Mouse (Mus musculus) heart, embryonic 12.5 days (tissue): ENCODE measurements around the gene Nfkbie. TPM values are rescaled to one million over a fixed set of nuclear protein-coding genes. Genes with fewer than 3 reads are reported as not detected.

Source experiments
- ATAC-seq: fragments of 200-750 bp; cut with Nextera tagmentation; 2 replicates; pipeline ENCODE4 v1.8.0; 2017; ENCODE audit warnings: moderate TSS enrichment, moderate library complexity; ENCODE audit not compliant: insufficient number of reproducible peaks, low FRiP score
- H3K27ac ChIP-seq: fragments of 300-500 bp; sonication (generic); 2 replicates; pipeline ENCODE4 v1.5.1; 2016; ENCODE audit warnings: mild to moderate bottlenecking, moderate library complexity; ENCODE audit not compliant: poor library complexity, severe bottlenecking
- H3K27me3 ChIP-seq: fragments of 300-500 bp; sonication (generic); replicated peaks from 2 replicates; pipeline ENCODE4 v1.6.1; 2016; ENCODE audit warnings: mild to moderate bottlenecking, moderate library complexity
- H3K36me3 ChIP-seq: fragments of 300-500 bp; sonication (generic); 2 replicates; pipeline ENCODE4 v1.6.1; 2016; ENCODE audit warnings: mild to moderate bottlenecking, moderate library complexity
- H3K4me1 ChIP-seq: fragments of 300-500 bp; sonication (generic); replicated peaks from 2 replicates; pipeline ENCODE4 v1.6.1; 2016; ENCODE audit warnings: mild to moderate bottlenecking
- H3K4me2 ChIP-seq: fragments of 300-500 bp; sonication (generic); 2 replicates; pipeline ENCODE4 v1.6.1; 2016; ENCODE audit warnings: mild to moderate bottlenecking, moderate library complexity
- H3K4me3 ChIP-seq: fragments of 300-500 bp; sonication (generic); 2 replicates; pipeline ENCODE4 v1.5.1; 2016; ENCODE audit warnings: mild to moderate bottlenecking
- H3K9ac ChIP-seq: fragments of 300-500 bp; sonication (generic); 2 replicates; pipeline ENCODE4 v1.6.1; 2016; ENCODE audit warnings: mild to moderate bottlenecking, moderate library complexity
- H3K9me3 ChIP-seq: fragments of 300-500 bp; sonication (generic); replicated peaks from 2 replicates; pipeline ENCODE4 v1.6.1; 2016; ENCODE audit warnings: mild to moderate bottlenecking, moderate library complexity
- WGBS: fragments of 180-500 bp; shearing (Covaris S2); methylation state at CpG from one replicate; pipeline ENCODE4 v1.1.7; 2016; 5-methylcytosine and 5-hydroxymethylcytosine counted together
- polyA plus RNA-seq: library from polyadenylated mRNA; unstranded; fragments of >200 nt; fragmentation: Nextera tagmentation; extraction: Ambion mirVana; gene quantifications from 2 replicates; pipeline ENCODE4 v1.2.1, GENCODE M21; 2016

Nfkbie gene
- polyA plus RNA-seq, 1 experiment from 2014 or later = 3.1 TPM

DNA sequence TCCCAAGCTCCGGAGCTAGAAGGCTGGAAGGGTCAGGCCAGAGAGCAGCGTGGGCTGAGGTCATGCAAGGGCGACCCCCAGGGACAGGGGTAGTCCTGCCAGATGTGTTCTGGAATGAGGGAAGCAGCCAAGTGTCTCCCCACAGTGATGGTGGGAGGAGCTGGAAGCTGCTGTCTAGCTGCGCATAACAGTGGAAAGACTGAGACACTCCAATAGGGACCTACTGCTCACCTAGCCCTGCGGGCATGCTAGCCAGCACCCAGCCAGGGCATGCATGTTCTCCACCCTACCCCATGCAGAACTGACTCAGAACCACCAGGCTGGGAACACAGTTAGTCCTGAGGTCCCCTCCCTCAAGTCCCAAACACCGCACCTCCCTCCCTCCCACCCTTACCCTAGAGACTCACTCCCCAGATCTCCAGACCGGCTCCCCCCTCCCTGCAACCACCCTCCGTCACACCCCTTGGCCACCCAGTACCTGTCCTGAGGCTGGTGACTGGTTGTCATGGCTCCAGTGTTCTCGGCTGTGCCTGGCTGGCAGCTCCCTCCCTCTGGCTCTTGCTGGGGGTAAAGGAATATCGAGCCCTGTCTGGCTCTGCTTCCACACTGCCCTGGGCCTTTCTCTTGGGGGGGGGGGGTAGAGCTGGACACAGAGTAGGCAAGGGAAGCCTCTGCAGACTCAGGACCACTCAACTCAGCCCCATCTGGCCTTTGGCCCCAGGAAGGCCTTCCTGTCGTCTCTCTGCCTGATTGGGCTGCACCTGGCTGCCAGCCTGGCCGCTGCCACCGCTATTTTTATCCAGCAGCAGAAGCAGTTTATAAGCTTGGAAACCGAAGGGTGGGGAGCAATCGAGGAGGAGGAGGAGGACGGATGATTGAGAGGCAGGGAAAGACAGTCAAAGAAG lies 36.5 kb downstream of the Nfkbie start:
- Histone ChIP-seq H3K36me3 (peaks cover 26% of the 10 kb centered on the region), H3K4me1 (peaks cover 60% of the 10 kb centered on the region), H3K4me2 (peak overlapping the region; percentile 99), H3K27me3 (peaks cover 8% of the 10 kb centered on the region; the same call in 1 of the 2 replicates), H3K9ac (peak overlapping the region; percentile 87), H3K27ac (peak overlapping the region; percentile 50; the same call in 1 of the 2 replicates), H3K4me3 (peak overlapping the region; percentile 66), H3K9me3 (0 out of 2 replicates have a peak, but pooled peaks cover 2% of the 10 kb centered on the region)
- 39% methylated on average over 16 of the region's 16 CpGs for WGBS
- no peak for ATAC-seq

DNA sequence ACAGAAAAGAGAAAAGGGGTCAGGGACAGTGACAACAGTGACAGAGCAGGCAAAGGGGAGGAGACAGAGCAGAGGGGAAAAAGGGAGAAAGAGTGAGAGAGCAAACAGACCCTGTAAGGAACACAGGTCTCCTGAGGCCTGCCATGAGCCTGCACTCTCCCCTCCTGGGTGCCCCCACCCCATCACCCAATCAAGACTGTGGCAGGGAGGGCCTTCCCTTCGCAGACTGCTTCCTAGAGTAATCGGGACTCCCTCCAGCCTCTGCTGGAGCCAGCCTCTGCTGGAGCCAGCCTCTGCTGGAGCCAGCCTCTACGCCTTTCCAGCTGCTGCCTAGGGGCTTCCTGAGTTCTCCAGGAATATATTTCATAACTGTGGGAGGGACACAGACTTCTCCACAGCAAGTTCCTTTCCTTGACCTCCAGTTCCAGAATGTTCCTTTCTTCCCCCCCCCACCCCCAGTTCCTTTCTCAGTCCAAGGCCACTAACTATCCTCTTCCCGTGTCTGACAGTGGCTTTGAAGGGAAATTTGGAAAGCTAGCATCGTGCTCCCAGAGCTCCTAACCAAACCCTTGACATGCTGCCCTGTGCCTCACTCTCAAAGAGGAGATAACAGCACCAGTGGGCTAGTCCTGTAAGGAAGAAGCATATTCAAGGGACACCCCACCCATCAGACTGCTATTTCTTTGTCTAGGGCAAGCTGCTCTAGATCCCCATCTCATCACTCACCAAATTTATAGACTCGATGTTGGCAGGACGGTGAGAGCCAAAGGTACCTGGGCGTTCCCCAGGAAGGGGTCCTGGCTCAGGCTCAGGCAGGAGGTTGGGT lies 37.3 kb downstream of the Nfkbie start:
- peak overlapping the region; percentile 66 for H3K4me3 ChIP-seq
- peaks cover 20% of the 10 kb centered on the region for H3K36me3 ChIP-seq
- H3K4me1 ChIP-seq = peaks cover 67% of the 10 kb centered on the region
- H3K9me3 ChIP-seq = no peaks in the 10 kb centered on the region
- H3K27ac ChIP-seq = peak overlapping the region; percentile 50; the same call in 1 of the 2 replicates
- H3K9ac ChIP-seq = peak overlapping the region; percentile 87
- peak overlapping the region; percentile 99 for H3K4me2 ChIP-seq
- ATAC-seq = no peak
- 25% methylated on average over 8 of the region's 8 CpGs for WGBS
- H3K27me3 ChIP-seq = peaks cover 8% of the 10 kb centered on the region; the same call in 1 of the 2 replicates

DNA sequence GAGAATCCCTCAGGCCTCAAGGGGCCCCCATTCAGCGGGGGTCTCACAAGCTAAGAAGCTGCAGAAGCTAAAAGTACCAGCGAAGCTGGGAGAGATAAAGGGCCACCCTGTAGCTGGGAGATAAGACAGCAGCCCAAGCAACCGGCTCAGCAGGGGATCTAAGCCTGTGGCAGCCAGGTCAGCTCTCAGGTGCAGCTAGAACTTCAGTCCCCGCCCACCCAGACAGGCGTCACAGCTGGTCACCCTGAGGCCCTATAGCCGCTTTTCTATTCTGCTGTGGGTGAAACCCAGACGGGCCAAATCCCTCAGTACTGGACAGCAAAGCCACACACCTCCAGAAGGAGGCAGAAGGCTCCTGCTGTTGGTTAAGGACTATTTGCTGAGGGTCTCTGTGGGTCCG lies 38.0 kb downstream of the Nfkbie start:
- Histone ChIP-seq H3K4me1 (peaks cover 70% of the 10 kb centered on the region), H3K9me3 (no peaks in the 10 kb centered on the region), H3K9ac (peak overlapping the region; percentile 87), H3K27ac (no peak overlapping the region), H3K36me3 (peaks cover 15% of the 10 kb centered on the region), H3K27me3 (peaks cover 8% of the 10 kb centered on the region; the same call in 1 of the 2 replicates), H3K4me2 (peak overlapping the region; percentile 99), H3K4me3 (peak overlapping the region; percentile 66)
- peak; percentile 45 for ATAC-seq
- 17% methylated on average over 8 of the region's 8 CpGs for WGBS

DNA sequence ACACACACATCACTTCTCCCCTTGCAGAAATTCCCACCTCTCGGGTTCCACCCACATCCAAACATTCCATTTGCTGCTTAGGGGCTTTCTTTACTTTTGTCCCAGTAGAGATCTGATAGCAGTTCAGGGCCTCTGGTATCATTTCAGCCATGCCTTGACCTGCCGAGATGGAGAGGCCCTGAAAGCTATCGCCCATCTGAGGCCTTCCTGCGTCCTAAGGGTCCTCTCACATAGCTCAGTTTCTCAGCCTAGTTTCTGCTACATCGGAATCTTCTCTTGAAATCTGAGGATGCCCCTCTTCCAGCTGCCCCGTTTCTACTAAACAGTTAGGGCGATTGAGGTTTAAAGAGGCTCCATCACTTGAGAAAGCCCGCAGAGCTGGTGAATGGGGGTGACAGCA lies 38.7 kb downstream of the Nfkbie start:
- peak overlapping the region; percentile 66 for H3K4me3 ChIP-seq
- H3K27ac ChIP-seq = 0 out of 2 replicates have a peak overlapping the region, but pooled peaks have one; percentile 41
- H3K36me3 ChIP-seq = peaks cover 8% of the 10 kb centered on the region; the same call in 1 of the 2 replicates
- H3K9me3 ChIP-seq = no peaks in the 10 kb centered on the region
- peak overlapping the region; percentile 87 for H3K9ac ChIP-seq
- H3K4me2 ChIP-seq = peak overlapping the region; percentile 99
- H3K4me1 ChIP-seq = peaks cover 73% of the 10 kb centered on the region
- no peak for ATAC-seq
- 36% methylated on average over 8 of the region's 8 CpGs for WGBS
- peaks cover 8% of the 10 kb centered on the region; the same call in 1 of the 2 replicates for H3K27me3 ChIP-seq

DNA sequence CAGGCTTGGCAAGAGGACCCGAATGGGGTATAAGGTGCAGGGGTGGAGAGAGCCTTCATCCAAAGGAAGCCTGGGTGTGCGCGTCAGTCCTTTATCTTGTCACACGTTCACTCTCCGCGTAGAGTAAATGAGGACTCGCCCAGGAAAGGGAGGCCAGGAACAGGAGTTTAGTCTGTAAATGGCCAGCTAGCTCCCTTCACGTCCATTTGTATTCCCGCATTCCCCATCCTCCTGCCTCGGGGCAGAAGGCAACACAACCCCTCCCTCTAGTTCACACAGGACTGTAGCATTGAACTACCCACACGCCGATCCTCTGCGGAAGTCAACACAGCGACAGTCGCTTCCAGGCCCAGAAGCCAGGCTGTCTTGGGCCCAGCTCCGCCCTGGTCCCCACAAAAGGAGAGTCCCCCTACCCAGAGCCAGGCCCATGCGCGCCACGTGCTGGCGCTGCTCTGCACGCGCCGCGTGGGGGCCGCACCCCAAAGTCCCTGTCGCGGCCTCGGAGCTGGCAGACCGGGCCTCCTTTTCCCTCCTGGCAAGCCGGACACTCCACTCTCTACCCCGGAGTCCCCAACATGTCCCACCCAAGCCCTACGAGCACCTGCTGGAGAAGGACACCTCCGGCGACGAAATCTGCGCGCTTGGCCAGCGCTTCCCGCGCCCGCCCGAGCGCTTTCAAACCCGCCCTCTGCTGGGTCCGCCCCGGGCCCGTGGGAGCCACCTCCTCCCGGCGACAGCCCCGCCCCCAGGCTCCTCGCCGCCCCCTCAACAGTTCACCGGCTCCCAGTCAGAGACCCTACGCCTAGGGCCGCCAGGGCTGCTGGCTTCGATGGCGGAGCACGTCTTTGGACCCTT lies 39.6 kb downstream of the Nfkbie start:
- peak; percentile 78 for ATAC-seq
- Histone ChIP-seq H3K27ac (peak overlapping the region; percentile 30; the same call in 1 of the 2 replicates), H3K9me3 (no peaks in the 10 kb centered on the region), H3K4me2 (peak overlapping the region; percentile 99), H3K36me3 (no peaks in the 10 kb centered on the region; the same call in 1 of the 2 replicates), H3K9ac (peak overlapping the region; percentile 87), H3K4me3 (peak overlapping the region; percentile 66), H3K4me1 (peaks cover 80% of the 10 kb centered on the region), H3K27me3 (peaks cover 8% of the 10 kb centered on the region; the same call in 1 of the 2 replicates)
- WGBS = 1% methylated on average over 57 of the region's 58 CpGs

DNA sequence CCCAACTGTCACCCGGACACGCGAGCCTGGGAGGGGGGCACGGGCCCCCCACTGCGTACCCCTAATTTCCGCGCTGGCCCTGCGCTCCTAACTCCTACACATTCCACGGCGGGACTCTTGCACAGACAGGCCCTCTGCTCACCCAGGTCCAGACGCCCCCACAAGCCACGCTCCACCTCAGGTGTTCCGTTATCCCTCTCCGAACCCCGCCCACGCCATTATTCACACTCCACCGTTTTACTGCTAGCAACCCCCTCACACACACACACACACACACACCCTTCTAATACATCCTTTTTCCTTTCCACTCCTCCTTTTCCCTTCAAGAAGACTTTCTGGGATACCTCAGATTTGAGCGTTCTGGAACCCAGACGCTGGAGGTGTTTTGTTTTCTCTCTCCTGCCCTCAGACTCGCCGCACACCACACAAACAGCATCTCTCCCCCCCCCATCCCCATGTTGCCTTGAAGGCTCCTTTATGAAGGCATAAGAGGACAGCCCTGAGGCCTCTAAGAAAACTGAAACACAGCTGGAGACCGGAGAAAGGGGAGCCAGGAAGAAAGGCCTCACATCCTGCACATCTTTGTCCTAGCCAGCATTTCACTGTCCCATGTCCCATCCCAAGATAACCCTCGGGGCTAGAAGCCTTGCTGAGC lies 40.4 kb downstream of the Nfkbie start:
- WGBS = 9% methylated on average over 23 of the region's 23 CpGs
- Histone ChIP-seq H3K9ac (peak overlapping the region; percentile 87), H3K4me2 (peak overlapping the region; percentile 99), H3K4me3 (peak overlapping the region; percentile 66), H3K27ac (peak overlapping the region; percentile 35; the same call in 1 of the 2 replicates), H3K9me3 (no peaks in the 10 kb centered on the region), H3K36me3 (no peaks in the 10 kb centered on the region; the same call in 1 of the 2 replicates), H3K4me1 (peaks cover 81% of the 10 kb centered on the region), H3K27me3 (peaks cover 8% of the 10 kb centered on the region; the same call in 1 of the 2 replicates)
- ATAC-seq = peak; percentile 12; the same call in 1 of the 2 replicates

DNA sequence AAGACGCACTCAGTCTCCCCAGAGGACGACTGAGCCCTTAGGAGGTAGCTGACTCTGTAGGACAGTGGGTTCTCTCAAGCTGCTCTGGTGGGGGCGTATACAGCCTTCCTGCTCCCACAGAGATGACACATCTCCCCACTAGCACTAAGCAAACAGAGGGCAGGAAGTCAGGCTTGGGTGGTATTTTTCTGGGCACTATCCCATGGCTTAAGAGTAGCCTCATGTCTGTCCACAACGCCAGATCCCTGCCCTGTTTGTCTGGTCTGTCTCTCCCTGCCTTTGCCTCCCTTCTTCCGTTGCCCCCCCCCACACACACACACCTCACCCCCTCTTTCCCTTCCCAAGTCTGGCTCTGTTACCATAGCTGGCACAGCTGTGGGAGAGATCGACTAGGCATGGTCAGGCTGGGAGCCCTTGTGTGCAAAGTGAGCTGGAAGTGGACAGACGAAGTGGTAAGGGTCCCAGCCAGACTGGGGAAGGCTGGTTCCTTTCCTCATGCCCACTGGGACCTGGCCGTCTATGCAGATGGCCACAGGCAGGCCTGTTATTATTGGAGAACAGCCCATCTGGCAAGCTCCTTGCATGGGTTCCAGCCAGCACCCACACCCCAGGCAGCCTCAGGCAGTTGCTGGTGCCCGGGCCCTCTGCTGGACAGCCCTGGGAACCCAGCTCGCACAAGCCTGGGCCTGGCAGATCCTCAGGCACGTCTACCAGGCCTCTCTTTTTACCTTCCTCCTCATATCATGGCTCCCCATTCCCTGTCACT lies 41.3 kb downstream of the Nfkbie start:
- Histone ChIP-seq H3K27ac (peak overlapping the region; percentile 35; the same call in 1 of the 2 replicates), H3K9ac (0 out of 2 replicates have a peak overlapping the region, but pooled peaks have one; percentile 2), H3K36me3 (no peaks in the 10 kb centered on the region), H3K4me3 (no peak overlapping the region), H3K9me3 (no peaks in the 10 kb centered on the region), H3K27me3 (peaks cover 8% of the 10 kb centered on the region; the same call in 1 of the 2 replicates), H3K4me1 (peaks cover 81% of the 10 kb centered on the region), H3K4me2 (no peak overlapping the region)
- 0 out of 2 replicates have a peak, but pooled peaks have one; percentile 17 for ATAC-seq
- WGBS = 26% methylated on average over 11 of the region's 11 CpGs

DNA sequence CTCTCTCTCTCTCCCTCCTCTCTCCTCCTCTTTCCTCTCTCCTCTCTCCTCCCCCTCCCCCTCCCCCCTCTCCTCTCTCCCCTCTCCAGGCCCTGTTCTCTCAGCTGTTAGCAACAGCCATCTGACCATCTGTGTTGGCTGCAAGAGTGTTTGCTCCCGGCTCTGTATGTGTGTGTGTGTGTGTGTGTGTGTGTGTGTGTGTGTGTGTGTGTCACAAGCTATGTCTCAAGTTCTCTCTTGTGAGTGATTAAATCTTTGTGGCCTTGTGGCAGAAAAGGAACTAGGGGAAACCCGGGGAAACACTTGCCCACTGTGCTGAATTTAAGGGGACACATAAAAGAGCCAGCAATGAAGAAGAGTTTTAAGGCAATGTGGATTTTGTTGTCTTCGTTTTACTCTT lies 42.3 kb downstream of the Nfkbie start:
- ATAC-seq = no peak
- H3K27me3 ChIP-seq = peaks cover 11% of the 10 kb centered on the region; the same call in 1 of the 2 replicates

DNA sequence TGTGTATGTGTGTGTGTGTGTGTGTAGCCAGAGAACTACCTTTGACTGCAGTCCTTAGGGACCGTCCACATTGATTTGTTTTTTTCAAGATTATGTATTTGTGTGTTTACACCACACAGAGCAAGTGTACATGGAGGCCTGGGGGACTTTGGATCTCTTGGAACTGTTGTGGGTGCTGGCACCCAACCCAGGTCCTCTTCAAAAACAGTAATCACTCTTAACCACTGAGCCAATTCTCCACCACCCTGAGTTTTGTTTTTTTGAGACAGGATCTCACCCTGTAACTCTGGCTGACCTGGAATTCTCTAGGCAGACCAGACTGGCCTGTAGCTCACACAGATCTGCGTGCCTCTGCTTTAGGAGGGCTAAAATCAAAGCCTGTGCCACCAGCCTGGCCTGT lies 42.9 kb downstream of the Nfkbie start:
- no peak overlapping the region for H3K9ac ChIP-seq
- 91% methylated on average over 2 of the region's 2 CpGs for WGBS
- H3K9me3 ChIP-seq = no peaks in the 10 kb centered on the region
- peaks cover 72% of the 10 kb centered on the region for H3K4me1 ChIP-seq
- H3K27me3 ChIP-seq = peaks cover 11% of the 10 kb centered on the region; the same call in 1 of the 2 replicates
- H3K4me2 ChIP-seq = no peak overlapping the region
- no peak overlapping the region for H3K27ac ChIP-seq
- no peak for ATAC-seq
- H3K4me3 ChIP-seq = no peak overlapping the region
- no peaks in the 10 kb centered on the region for H3K36me3 ChIP-seq

More for the DNA sequence above, 42.3 kb downstream of the Nfkbie start:
- Histone ChIP-seq H3K36me3 (no peaks in the 10 kb centered on the region), H3K9ac (no peak overlapping the region), H3K4me3 (no peak overlapping the region), H3K4me1 (peaks cover 78% of the 10 kb centered on the region), H3K9me3 (no peaks in the 10 kb centered on the region), H3K4me2 (no peak overlapping the region), H3K27ac (no peak overlapping the region)
- WGBS = 41% methylated on average over 3 of the region's 3 CpGs
